Mouse (Mus musculus) lung, adult 2 months (tissue): ENCODE data around the gene Tnfrsf13c.

Experiments used
- CTCF ChIP-seq: fragments of 200-500 bp; IDR thresholded peaks from 2 replicates; pipeline ENCODE4 v1.5.1; 2011; ENCODE audit warnings: mild to moderate bottlenecking, low read length, control low read depth; ENCODE audit not compliant: insufficient read depth
- POLR2A ChIP-seq: fragments of 200-500 bp; IDR thresholded peaks from 2 replicates; pipeline ENCODE4 v1.6.1; 2011; ENCODE audit warnings: low read depth, mild to moderate bottlenecking, control low read depth, low read length, borderline replicate concordance; ENCODE audit errors: extremely low read depth

- TF ChIP-seq CTCF (peak; percentile 90), POLR2A (no peak)
Measured at GRCm38 (mm10) chr15:82271201-82271600, 47.0 kb upstream of the Tnfrsf13c start.
